Mouse (Mus musculus) embryo, embryonic 11.5 days (tissue): ENCODE measurements around the gene Hoxb7.

Source experiments
- DNase-seq: peaks from one replicate; pipeline ENCODE4 v3.0.0-alpha.2; 2012; ENCODE audit warnings: low read depth, low spot score

Hoxb7 gene

DNA sequence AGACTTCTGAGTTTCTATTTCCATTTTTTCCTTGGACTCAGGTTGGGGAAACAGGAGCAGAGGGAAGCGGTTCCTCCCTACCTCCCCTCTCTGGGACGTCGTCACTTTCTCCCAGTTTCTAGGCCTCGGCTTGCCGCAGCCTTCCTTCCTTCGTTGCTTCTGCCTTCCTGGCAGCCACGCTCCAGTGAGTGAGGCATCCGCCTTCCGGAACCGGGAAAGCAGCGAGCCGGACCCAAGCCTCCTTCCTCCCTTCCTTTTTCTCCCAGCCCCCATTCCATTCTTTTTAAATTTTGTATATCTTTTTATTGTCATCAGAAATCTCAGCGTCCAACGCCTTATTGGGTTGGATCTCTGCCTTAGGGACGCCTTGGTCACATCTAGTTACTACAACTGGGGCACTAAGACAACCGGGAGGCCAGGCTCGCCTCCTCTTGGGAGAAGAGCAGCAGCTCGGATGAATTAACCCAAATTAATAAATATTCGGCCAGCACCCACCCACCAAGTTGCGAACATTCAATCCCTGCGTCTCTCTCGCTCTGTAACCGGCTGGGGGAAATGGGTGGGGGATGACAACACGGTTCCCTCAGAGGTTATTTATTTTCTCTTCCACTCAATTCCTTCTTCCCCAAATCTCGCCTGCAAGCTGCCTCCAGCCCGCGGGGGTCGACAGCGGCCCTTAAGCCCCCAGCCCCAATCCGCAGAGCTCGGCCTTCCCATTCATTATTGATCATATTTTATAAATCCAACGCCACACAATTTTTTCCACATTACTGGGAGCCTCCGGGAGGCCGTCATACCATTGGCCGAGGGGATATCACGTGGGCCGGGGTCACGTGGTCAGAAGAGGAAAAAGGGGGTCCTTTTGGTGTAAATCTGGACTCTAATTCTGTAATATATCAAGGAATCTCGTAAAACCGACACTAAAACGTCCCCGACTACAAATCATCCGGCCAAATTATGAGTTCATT lies at the start of gene Hoxb7:
TSS of gene Hoxb7 (plus strand) at position 853 of the 968 bp plus-strand sequence.
- DNase-seq, result no peak

DNA sequence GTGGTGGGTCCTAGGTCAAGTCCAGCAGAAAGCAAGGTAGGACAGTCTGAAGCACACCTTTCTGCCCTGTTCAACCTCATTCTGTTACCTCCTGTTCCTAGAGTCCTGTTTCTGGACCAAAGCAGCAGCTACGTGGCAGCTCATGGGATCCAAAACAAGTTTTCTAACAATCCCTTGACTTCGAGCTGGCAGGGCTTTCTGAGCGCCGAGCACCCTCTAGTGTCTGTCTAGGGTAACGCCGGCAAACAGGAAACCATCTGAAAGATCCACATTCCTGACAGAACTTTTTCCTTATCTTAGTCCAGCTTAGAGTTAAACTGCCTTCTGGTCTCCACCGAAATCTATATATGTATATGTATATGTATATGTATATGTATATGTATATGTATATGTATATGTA lies 46.2 kb upstream of the Hoxb7 start:
- no peak for DNase-seq

DNA sequence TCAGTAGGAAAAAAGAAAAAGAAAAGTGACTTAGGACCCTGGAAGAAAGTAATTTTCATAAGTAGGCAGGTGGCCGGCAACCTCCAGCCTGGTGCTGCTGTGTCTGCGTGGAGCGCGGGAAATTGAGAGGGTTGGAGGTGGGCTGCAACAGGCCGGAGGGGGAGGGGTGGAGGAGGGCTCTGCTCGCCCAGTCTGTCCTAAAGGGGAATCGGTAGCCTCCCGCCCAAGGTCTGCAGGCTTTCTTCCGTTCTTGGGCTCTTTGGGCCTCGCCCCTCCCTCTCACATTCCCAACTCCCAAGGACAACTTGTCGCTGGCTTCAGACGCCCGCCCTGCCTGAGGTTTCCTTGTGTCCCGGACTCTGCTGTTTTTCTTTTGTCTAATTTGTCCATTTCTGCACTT lies 35.5 kb upstream of the Hoxb7 start:
- no peak for DNase-seq

DNA sequence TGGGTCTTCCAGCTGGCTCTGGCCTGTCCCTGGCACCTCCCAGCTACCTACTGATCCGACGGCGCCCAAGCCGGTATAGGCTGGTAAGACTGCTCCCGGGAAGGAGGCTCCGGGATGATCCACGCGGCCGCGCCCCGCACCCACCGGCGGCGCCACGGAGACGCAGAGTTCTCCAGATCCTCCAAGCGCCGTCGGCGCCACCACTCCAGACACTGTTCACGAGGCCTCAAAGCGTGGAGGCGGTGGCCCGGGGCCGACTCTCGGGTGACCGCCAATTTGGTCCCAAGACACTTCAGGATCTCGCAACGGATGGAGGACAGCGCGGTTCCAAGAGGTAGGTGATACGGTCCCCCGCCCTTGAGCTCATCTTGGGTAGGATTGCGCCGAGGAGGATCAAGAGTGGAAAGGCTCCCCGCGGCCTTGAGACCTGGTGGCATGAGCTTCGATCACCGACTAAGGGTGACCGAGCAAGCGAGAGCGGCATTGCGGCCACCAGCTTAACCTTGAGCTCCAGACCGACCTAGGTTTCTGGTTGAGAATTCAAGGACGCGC lies 34.9 kb upstream of the Hoxb7 start:
- no peak for DNase-seq

DNA sequence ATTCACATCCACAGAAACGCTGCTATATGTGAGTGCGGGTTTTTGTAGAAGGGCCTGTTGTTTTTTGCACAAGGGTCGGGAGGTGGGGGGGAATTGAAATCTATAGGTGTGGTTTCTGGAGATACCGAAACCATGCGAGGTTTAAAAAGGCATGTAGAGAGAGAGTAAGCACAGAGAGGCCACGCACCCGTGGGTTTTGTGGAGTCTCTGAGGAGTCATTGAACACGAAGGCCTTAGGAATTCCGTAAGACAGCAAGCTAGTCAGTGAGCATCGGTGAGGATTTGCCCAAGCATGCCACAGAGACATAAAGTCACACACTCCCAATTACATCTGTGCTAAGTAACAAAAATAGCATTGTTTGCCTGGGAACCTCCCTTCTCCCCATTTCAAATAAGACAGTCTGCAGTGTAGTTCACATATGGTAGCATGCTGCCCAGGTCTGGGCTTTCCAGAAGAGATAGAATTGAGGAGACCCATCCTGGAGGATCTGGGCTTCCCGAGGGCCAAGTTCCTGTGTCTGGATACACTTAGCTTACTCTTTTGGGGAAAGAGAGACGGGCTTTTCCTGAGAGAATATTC lies 33.8 kb upstream of the Hoxb7 start:
- DNase-seq, result no peak

DNA sequence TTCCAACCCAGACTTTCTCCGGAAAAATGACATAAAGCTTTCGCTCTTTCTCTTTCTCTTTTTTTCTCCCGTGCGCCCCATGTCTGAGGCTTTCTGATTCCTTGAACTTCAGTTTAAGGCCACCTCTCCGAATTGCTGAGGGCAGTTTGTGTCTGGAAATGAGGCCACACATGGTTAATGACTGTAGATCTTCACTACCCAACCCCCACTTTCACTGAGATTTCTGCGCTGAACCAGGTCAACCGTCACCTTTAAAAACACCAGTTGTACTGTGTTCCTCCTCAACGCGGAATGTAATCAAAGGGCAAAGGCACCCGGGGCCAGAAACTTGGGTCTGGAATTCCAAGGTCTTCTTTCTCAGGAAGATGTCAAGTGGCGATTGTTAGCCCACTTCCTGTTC lies 32.2 kb upstream of the Hoxb7 start:
- DNase-seq, result no peak

DNA sequence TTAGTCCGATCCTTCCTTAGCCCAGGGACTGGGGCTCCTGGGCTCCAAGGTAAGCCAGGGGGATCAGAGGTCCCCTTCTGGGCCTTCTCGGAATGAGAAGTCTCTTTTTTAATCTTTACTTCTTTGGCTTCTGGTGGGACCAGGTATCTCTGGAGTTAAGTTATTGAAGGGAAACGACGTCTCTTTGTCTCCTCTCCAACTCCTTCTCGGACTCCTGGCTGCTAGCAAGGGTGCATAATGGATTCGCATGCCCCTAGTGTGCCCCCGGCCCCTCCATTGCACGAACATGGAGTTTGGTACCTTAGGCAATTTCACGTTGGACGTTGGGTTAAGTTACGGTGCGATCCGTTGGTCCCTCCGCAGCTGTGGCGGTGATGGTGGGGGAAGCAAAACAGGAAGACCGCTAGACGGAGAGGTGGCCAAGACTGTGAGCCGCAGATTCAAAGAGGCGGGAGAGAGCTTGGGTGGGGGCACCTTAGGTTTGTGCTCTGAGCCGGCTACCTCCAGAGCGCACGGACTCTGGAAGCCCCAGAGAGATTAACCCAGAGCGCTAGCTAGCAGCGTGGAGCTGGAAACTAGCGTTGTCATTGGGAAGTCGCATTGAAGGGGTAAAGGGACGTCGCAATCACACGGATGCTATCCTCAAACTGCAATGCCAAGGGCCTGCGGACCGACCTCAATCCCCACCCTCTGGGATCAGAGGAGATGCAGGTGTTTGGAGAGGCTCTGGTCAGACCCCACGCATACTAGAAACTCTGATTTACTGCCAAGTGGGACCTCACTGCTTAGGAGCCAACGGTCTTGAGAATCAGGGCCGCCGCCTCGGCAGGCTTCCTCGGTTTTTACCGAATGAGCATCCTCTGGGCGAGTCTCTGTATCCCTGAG lies 31.1 kb upstream of the Hoxb7 start:
- no peak for DNase-seq

DNA sequence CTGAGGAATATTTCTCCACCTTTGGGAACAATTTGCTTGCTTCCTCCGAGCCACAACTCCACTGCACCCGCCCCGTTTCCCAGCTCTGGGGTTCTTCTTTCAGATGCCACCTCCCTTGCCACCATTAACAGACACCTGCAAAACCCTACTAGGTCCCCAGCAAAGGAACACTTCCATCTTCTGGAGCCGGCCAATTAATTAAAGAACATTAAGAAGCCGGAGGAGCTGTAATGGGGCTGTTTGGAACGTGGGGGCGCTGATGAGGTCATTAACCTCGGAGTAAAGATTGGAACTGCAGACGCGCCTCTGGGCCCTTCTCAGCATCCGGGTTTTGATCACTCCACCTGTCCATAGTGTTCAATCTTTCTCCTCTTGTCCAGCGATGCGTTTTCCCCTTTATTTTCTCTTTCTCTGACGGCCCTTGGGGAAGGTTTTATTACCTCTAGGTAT lies 30.4 kb upstream of the Hoxb7 start:
- DNase-seq, result no peak

DNA sequence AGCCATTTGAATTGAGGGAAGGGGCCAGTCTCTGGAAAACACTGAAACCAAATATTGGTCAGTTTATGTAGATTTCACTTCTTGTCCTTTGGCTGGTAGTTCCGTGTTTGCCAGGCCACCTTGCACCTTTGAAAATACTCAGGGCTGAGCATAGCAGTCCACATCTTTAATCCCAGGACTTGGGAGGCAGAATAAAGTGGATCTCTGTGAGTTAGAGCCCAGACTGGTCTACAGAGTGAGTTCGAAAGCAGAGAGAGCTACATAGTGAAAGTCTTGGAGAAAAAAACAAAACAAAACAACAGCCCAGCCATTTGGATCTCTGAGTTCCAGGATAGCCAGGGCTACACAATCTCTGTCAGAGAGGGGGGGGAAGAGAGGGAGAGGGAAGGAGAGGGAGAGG lies 29.3 kb upstream of the Hoxb7 start:
- no peak for DNase-seq

DNA sequence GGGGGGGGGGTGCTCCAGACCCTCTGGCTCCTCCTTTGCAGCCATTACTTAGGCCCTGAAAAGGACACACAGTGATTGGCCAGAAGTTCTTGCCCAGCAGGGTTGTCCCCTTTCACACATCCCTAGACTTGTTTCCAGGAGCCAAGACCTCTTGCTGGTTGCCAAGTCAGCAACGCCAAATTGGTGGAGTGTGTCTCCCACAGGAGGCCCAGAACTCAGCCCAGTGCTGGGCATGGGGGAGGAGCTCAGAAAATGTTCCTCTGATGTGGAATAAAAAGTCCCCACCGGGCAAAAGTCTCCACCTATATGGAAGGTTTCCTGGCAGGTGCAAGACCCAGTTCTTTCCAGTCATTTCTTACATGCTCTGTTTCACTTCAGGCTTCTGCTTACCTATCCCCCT lies 27.4 kb upstream of the Hoxb7 start:
- no peak for DNase-seq

DNA sequence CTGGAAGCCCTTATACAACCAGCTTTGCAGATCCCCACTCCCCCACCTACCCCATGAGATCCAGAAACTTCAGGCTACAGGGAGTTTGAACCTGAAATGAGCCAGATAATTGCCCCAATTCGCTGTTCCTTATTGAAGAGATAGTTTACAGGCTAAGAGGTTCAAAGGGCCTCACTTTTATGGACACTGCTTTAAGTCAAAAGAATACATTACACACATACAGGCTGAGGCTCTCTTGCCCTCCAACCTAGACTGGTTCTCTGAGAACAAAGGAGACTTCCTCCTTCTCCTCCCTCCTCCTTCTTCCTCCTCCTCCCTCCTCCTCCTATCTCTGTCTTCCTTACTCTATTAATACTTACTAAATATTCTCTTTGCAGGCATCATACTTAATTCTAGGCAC lies 26.9 kb upstream of the Hoxb7 start:
- DNase-seq, result no peak

DNA sequence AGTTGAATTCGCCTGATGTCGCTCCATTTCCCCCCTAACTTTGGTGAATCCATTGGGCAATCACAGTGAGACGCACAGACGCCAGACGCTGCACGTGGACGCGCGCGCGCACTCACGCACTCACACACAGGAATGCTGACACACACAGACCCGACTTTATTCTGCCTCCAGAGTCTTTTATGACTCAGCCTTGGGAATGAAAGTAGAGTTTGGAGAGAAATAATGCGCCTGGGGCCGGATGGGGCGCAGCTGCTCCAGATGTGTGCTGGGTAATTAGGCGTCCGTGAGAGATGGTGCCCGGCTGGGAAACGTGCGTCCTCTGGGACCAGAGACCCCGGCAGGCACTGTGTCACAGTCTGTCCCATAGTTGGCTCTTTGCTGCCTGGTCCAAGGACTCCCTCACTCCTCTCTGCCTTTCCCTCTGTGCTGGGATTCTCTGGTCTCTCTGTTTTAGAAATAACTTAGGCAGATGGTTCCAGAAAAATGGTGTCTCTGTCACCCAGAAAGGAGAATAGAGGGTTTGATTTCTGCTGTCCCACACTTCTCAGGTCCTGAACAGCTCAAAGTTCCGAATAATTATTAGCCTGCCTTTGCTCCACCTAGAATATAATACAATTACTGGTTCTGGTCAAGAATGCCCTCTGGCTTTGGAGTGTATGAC lies 26.0 kb upstream of the Hoxb7 start:
- no peak for DNase-seq

DNA sequence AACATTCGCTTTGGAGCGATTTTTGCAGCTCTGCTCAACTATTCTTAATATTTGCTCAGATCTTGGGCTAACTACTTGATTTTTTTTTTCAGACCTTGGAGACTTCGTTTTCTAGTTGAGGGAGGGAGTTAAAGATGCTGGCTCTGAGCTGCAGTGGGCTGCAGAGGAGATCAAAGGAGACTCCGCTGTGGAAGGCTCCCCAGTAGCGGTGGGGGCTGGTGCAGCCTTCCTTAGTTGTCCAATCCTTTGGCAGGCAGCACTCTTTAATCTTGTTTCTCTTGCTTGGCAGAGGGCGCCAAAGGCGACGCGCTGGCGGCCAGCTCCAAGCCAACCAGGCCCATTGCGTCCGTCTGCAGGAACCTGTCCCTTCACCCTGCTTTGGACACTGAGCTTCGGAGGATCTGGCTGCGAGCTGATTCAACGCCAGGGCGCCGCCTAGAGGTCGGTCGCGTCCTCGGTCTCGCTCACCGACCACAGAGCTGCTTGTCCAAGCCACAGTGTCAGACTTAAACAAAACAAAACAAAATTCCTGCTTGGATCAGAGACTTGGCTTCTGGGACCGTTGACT lies 25.0 kb upstream of the Hoxb7 start:
- DNase-seq, result no peak

DNA sequence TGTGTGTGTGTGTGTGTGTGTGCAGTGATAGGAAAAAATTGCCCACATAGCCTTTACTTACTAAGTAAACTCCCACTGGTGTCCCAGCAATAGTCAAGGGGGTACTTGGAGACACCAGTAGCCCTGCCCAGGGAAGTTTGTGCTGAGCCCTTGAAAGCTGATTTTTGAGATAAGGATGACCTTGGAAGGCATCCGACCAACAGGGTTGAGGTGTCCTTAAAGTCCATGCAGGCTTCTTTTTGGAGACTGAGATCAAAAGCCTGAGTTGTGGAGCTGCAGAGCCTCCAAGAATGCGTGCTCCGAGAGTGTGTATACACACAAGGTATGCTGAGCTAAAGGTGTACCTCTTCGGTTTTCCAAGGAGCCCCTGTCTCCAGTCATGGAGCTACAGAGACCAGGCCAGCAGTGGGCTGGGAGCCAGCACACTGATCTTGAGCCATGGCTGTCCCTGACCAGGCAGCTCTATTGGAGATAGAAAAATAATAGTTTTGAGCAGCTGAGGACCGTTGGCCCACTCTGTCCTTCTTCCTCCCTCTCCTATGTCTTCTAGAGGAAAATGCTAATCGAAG lies 24.1 kb upstream of the Hoxb7 start:
- no peak for DNase-seq

DNA sequence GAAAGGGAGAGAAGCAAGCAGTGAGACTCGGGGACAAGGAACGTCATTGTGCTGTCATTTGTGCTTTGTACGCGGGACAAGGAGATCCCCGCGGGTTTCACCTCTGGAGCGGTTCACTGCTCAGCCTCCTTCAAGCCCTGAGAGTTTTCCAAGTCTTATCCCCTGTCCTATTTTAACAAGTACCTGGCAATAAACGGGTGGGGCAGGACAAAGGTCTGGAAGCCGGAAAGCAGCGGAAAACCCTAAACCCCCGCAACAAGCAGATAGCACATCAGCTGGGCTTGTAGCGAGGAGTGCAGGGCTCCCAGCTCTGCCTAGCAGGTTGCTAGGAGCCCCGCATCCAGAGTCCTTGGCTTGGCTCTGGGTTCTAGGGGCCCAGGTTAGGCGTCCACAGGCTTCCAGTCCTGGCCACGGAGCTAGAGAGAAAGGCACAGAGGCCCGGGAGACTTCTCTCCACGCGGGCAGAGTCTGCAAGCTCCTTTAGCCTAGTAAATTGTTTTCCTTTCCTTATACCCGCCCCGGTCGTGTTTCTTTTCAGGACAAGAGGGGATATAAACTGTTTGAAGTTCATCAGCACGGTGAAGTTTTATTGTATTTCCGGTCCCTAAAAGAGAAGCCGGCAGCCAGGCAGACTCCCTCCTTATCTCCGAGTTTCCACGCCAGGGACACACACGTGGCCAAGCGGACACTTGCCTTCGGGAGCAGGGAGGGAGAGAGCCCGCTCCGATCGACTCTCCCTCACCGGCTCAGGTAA lies 22.6 kb upstream of the Hoxb7 start:
- DNase-seq, result no peak

DNA sequence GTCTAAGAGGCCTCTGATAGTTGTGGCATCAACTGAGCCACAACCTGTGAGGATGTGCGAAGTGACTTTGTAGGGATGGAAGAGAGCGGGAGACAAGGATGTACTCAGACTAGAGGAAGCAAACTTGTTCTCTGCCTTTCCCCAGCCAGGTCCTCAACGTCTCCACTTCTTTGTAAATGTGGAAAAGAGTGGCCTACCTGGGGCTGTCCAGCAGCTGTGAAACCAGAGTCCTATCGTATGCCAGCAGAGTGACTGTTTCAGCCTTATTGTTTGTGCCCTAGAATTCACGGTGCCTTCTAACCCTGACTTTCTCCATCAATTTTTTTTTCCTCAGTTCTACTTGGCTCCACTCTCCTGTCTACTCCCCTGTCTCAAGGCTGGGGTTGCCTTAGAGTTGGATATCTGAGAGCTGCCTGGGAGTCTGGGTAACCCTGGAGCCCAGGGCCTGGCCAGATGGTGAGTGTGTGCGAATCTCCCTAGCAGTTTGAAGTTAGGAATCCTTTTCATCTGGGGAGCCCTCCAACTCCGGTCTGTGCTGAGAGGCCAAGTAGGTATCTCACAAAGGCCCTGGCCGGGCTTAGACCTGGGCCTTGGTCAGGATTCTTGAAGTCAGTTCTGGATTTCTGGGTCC lies 21.9 kb upstream of the Hoxb7 start:
- DNase-seq, result no peak

DNA sequence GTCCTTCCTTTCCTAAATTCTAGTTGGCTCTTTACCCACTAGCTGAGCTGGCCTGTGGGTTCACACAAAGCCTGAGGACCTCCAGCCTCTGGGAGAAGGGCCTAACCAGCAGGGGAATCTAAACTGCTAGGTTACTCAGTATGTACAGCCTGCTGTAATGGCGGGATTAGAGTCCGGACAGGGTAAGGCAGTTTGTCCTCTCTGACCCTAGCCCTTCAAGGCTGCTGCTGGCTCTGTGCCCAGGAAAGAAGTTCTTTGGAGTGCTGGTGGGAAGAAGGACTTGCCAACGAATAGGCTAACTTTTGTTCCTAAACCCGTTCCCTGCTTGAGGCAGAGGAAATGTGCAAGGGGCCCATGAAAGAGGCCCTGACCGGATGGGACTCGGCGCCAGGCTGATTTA lies 20.5 kb upstream of the Hoxb7 start:
- DNase-seq, result no peak

DNA sequence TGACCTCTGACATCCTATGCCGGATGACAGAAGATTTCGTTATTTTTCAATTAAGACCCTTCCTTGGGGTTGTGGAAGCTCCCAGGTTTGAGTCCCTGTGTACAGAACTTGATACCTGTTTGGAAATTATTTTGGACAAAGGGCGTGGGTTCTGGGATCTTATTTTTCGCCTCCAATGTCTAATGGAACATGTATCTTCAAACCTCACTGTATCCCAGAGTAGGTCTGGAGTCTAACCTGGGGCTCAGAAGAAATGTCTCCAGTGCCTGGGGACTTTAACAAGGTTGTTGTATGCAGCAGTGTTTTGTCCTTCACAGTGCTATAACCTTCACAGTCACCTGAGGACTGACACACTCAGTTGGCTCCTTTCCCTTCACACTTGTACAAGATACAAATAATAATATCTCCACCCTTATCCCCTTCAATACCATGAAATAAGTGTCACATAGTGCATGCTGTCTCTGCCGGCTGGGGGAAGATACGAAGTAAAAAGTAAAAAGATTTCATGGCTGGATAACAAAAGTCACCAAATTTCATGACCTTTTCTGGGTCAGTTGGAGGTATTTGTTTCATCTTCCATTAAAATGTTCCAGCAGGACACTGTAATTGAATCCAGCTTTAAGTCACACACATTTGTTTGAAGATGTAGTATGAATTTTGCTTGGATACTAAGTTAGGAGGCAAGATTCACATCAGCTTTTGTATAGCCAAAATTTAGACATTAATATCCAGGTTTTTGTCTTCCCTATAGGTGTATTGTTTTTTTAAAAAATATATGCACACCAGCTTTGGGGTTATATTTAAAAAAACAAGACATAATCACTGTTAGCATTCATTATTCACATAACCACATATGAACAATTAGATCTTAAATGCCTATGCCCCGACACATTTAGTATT lies 19.2 kb upstream of the Hoxb7 start:
- no peak for DNase-seq
